Mouse (Mus musculus) limb, embryonic 15.5 days (tissue): ENCODE results near the gene Rbm38. TPM values are rescaled to one million over a fixed set of nuclear protein-coding genes. Genes with fewer than 3 reads are reported as not detected.
A peak's percentile ranks its signal among the peaks of the same experiment; 100 is the strongest.

Experiments used
- ATAC-seq: fragments of 200-750 bp; cut with Nextera tagmentation; 2 replicates; pipeline ENCODE4 v1.8.0; 2017; ENCODE audit warnings: low read depth, moderate TSS enrichment; ENCODE audit not compliant: insufficient number of reproducible peaks, low FRiP score, low TSS enrichment
- H3K27ac ChIP-seq: fragments of 300-500 bp; sonication (generic); 2 replicates; pipeline ENCODE4 v1.5.1; 2015; ENCODE audit warnings: moderate library complexity, mild to moderate bottlenecking, inconsistent platforms
- H3K27me3 ChIP-seq: fragments of 300-500 bp; sonication (generic); 2 replicates; pipeline ENCODE4 v1.6.1; 2015; ENCODE audit warnings: inconsistent platforms
- H3K36me3 ChIP-seq: fragments of 300-500 bp; sonication (generic); 2 replicates; pipeline ENCODE4 v1.6.1; 2015; ENCODE audit warnings: inconsistent platforms
- H3K4me1 ChIP-seq: fragments of 300-500 bp; sonication (generic); 2 replicates; pipeline ENCODE4 v1.6.1; 2015; ENCODE audit warnings: inconsistent platforms
- H3K4me2 ChIP-seq: fragments of 300-500 bp; sonication (generic); 2 replicates; pipeline ENCODE4 v1.6.1; 2015; ENCODE audit warnings: mild to moderate bottlenecking, inconsistent platforms
- H3K4me3 ChIP-seq: fragments of 300-500 bp; sonication (generic); 2 replicates; pipeline ENCODE4 v1.5.1; 2015; ENCODE audit warnings: mild to moderate bottlenecking, inconsistent platforms
- H3K9ac ChIP-seq: fragments of 300-500 bp; sonication (generic); 2 replicates; pipeline ENCODE4 v1.6.1; 2015; ENCODE audit warnings: inconsistent platforms
- H3K9me3 ChIP-seq: fragments of 300-500 bp; sonication (generic); 2 replicates; pipeline ENCODE4 v1.6.1; 2016; ENCODE audit warnings: inconsistent platforms
- WGBS: fragments of 180-500 bp; shearing (Covaris S2); methylation state at CpG from one replicate; pipeline ENCODE4 v1.1.7; 2015; 5-methylcytosine and 5-hydroxymethylcytosine counted together
- polyA plus RNA-seq: library from polyadenylated mRNA; unstranded; fragments of >200 nt; fragmentation: Nextera tagmentation; extraction: Ambion mirVana; gene quantifications from 2 replicates; pipeline ENCODE4 v1.2.1, GENCODE M21; 2015

Rbm38 gene
- polyA plus RNA-seq, 1 experiment from 2014 or later, result 21.9 TPM

DNA sequence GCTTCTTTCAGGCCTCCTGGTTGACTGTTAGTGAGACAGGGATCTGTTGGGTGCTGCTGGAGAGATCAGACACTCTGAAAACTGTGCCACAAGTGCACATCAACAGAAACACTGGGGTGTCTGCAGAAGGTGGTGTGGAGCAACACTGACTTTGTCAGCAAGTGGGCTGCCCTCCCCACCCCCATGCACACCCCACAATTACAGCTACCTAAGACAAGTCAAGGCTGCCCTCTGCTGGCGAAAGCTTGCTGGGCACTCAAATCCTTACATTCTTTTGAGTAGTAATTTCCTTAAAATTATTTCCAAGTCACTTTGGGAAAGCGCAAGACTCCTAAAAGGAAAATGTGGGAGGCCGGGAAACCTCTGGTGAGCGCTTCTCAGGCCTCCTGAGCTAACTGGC lies 24.1 kb upstream of the Rbm38 start:
- H3K4me1 ChIP-seq, result peaks cover 12% of the 10 kb centered on the region
- ATAC-seq, result no peak
- no peak overlapping the region for H3K4me2 ChIP-seq
- H3K27ac ChIP-seq, result no peak overlapping the region
- H3K9me3 ChIP-seq, result no peaks in the 10 kb centered on the region
- 12% methylated on average over 4 of the region's 4 CpGs for WGBS
- no peak overlapping the region for H3K9ac ChIP-seq
- no peaks in the 10 kb centered on the region for H3K27me3 ChIP-seq
- no peaks in the 10 kb centered on the region for H3K36me3 ChIP-seq
- no peak overlapping the region for H3K4me3 ChIP-seq

DNA sequence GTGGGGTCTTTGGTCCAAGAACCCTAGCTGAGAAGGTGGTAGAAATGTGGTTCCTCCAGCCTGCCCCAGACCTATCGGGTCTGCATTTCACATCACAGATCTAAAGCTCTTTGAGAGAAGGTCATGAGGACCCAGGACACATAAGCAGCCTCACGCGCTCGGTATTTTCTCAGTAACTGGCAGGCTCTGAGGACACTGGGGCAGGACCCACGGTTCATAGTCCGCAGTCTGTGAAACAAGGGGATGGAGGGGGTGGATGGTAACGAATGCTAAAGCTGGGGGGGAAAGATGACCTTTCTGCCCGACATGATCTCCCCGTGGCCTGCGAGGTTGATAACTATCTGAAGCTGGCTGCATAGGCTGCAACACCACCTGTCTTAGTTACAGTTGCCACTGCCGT lies 22.6 kb upstream of the Rbm38 start:
- Histone ChIP-seq H3K4me1 (peaks cover 22% of the 10 kb centered on the region), H3K4me2 (no peak overlapping the region), H3K36me3 (peaks cover 5% of the 10 kb centered on the region), H3K9me3 (no peaks in the 10 kb centered on the region), H3K27ac (no peak overlapping the region), H3K27me3 (no peaks in the 10 kb centered on the region), H3K4me3 (no peak overlapping the region), H3K9ac (no peak overlapping the region)
- WGBS, result 64% methylated on average over 11 of the region's 11 CpGs
- ATAC-seq, result no peak

DNA sequence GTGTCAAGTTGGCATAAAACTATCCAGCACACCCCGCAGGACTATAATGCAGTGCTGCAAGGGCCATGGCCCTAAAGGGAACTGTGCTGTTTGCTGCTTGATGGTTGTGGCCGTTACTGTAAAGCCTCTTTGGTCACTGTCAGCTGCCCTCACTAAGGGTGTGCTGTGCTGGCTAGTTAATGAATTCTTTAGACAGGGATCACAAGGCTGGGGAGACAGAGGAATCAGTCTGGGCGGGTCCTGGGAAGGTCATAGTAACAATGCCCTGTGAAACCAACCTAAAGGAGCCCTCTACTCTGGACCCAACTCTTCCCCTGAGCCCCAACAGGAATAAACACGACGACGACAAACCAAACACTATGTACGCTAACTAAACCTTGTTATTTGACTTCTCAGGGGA lies 21.8 kb upstream of the Rbm38 start:
- peaks cover 22% of the 10 kb centered on the region for H3K4me1 ChIP-seq
- no peaks in the 10 kb centered on the region for H3K9me3 ChIP-seq
- no peak overlapping the region for H3K4me3 ChIP-seq
- no peak for ATAC-seq
- no peaks in the 10 kb centered on the region for H3K27me3 ChIP-seq
- H3K27ac ChIP-seq, result no peak overlapping the region
- H3K4me2 ChIP-seq, result no peak overlapping the region
- no peak overlapping the region for H3K9ac ChIP-seq
- peaks cover 12% of the 10 kb centered on the region for H3K36me3 ChIP-seq
- WGBS, result 69% methylated on average over 7 of the region's 7 CpGs

DNA sequence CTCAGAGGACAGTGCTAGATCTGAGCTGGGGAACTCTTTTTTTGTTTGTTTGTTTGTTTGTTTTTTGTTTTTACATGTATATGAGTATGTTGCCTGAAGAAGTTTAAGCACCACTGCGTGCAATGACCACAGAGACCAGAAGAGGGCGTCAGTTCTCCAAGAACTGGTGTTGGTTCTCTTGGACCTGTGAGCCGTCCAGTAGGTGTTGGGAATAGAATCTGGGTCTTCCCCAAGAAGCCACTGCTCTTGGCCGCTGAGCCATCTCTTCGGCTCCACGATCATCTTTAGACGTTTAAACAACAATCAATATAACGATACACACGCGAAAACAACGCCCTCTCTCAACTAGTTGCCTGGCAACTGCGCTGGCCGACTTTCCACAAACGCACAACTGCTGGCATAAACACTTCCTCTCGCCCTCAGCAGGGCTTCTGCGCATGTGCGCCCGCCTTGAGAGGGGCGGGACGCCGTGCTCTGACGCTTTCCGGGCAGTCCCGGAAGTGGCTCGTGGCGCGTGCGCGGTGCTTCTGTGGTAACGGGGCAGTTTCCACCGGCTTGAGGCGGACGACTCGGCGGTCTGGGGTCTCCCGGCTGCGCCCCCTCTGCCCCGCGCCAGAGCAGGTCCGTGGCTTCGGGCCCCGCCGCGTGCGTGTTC lies 20.5 kb upstream of the Rbm38 start, which contains the start of gene Rae1:
TSS of gene Rae1 (plus strand) at position 488 of the 655 bp plus-strand sequence.
- H3K4me3 ChIP-seq, result peak within 1 kb of the TSS; percentile 96
- H3K4me1 ChIP-seq, result peaks cover 22% of the 10 kb centered on the region
- peak within 1 kb of the TSS; percentile 92 for H3K27ac ChIP-seq
- no peaks in the 10 kb centered on the region for H3K27me3 ChIP-seq
- ATAC-seq, result peak; percentile 94
- WGBS, result under 1% methylated on average over 44 of the region's 45 CpGs
- H3K9ac ChIP-seq, result peak within 1 kb of the TSS; percentile 96
- H3K4me2 ChIP-seq, result peak within 1 kb of the TSS; percentile 72
- peaks cover 25% of the 10 kb centered on the region for H3K36me3 ChIP-seq
- no peaks in the 10 kb centered on the region for H3K9me3 ChIP-seq

DNA sequence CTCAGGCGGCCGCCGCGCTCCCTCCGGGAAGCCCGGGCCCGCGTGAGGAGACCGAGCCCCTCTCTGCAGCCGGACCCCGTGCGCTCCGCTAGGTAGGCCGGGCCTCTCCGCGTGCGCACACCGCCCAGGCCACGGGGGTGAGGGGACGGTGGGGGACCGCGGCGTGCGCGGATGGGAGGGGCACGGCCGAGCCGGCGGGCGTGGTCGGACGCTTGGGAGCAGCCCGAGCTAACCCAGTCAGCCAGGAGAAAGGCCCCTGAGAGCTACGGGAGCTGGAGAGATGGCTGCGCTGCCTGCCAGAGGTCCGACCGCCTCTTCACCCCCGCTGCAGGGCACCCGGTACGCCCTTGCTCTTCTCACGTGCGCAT lies 20.0 kb upstream of the Rbm38 start:
- Histone ChIP-seq H3K9me3 (no peaks in the 10 kb centered on the region), H3K4me2 (peak overlapping the region; percentile 72), H3K27me3 (no peaks in the 10 kb centered on the region), H3K27ac (peak overlapping the region; percentile 92), H3K4me1 (peaks cover 22% of the 10 kb centered on the region), H3K9ac (peak overlapping the region; percentile 96), H3K4me3 (peak overlapping the region; percentile 96), H3K36me3 (peaks cover 30% of the 10 kb centered on the region)
- peak; percentile 86 for ATAC-seq
- under 1% methylated on average over 42 of the region's 42 CpGs for WGBS

DNA sequence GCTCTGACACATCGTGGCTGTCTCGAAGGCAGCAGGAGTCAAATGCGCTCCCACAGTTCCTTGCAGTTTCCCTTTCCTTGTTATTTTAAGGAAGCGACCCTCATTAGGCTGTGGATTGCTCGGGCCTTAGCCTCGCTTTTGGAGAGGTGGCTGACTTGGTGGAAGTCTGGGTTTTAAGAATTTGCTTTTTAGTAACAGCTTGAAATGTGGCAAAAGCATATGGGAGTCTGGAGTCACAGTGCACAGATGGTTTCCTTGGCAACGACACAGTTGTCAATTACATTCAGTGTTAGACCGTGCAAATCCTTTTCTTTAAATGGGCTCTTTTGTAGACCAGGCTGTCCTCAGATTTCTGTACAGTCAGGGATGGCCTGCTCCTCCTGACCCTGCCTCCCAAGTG lies 19.4 kb upstream of the Rbm38 start:
- H3K4me3 ChIP-seq, result peak overlapping the region; percentile 96
- peak overlapping the region; percentile 92; the same call in 1 of the 2 replicates for H3K27ac ChIP-seq
- peaks cover 33% of the 10 kb centered on the region for H3K36me3 ChIP-seq
- no peaks in the 10 kb centered on the region for H3K9me3 ChIP-seq
- peak overlapping the region; percentile 72 for H3K4me2 ChIP-seq
- H3K27me3 ChIP-seq, result no peaks in the 10 kb centered on the region
- H3K9ac ChIP-seq, result peak overlapping the region; percentile 96
- ATAC-seq, result no peak
- 19% methylated on average over 8 of the region's 8 CpGs for WGBS
- H3K4me1 ChIP-seq, result peaks cover 22% of the 10 kb centered on the region

DNA sequence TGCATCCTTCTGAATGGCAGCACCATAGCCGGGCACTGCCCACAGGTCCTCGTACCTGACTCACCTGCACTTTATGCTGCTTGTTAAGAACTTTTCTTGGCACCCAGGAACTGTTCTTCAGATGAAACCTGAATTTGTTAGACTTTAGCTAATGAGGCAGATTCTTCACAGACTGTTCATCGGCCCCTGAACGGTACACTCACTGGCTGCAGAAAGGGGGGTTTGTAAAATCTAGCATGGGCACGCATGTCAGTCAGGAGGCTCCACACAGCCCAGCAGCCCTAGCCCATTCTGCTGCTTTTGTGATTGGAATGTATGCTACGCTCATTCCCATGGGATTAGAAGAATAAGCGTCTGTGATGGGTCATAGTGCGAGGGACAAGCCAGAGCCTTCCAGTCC lies 16.6 kb upstream of the Rbm38 start:
- H3K36me3 ChIP-seq, result peaks cover 60% of the 10 kb centered on the region
- H3K4me2 ChIP-seq, result no peak overlapping the region
- H3K27ac ChIP-seq, result no peak overlapping the region
- H3K4me1 ChIP-seq, result peaks cover 16% of the 10 kb centered on the region
- WGBS, result 92% methylated on average over 8 of the region's 8 CpGs
- H3K4me3 ChIP-seq, result no peak overlapping the region
- ATAC-seq, result no peak
- no peaks in the 10 kb centered on the region for H3K9me3 ChIP-seq
- no peak overlapping the region for H3K9ac ChIP-seq
- no peaks in the 10 kb centered on the region for H3K27me3 ChIP-seq

DNA sequence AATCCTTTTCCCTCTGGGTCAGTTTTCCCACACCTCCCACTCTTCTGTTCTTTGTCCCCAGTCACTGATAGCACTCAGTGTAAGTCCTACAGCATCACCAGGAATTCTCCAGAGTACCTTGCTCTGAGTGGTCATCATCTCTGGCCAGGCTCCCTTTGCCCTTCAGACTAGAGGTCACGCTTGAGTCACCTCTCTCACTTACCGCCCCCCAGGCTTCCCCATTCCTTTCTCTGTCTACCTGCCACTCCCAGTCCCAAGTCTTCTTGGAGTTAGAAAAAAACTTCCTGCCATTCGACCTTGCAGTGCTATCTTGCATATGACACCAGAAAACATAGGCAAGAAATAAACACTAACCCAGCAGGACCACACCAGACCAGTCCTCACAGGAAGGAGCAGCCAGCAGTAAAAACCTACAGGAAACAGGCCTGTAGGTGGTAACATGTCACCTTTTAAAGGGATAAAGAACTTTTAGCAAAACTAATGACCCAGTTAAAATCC lies 10.0 kb upstream of the Rbm38 start:
- peaks cover 96% of the 10 kb centered on the region for H3K36me3 ChIP-seq
- WGBS, result 75% methylated on average over 3 of the region's 3 CpGs
- ATAC-seq, result no peak

DNA sequence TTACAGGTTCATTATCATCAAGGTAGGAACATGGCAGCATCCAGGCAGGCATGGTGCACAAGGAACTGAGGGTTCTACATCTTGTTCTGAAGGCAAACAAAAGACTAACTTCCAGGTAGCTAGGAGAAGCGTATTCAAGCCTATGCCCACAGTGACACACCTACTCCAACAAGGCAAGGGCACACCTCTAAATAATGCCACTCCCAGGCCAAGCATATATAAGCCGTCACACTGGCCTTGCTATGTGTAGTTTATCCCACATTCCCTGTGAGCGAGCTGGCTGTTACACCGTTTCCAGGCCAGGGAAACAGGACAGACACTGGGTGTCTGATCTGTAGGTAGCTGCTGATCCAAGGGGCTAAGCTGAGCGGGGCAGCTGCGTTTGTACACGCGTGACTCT lies 8.9 kb upstream of the Rbm38 start:
- Histone ChIP-seq H3K27me3 (no peaks in the 10 kb centered on the region), H3K4me3 (no peak overlapping the region), H3K36me3 (peaks cover 98% of the 10 kb centered on the region), H3K9me3 (no peaks in the 10 kb centered on the region), H3K4me2 (no peak overlapping the region), H3K9ac (no peak overlapping the region), H3K27ac (no peak overlapping the region), H3K4me1 (no peaks in the 10 kb centered on the region)
- no peak for ATAC-seq
- WGBS, result 96% methylated on average over 8 of the region's 8 CpGs

More for the DNA sequence above, 10.0 kb upstream of the Rbm38 start:
- Histone ChIP-seq H3K9me3 (no peaks in the 10 kb centered on the region), H3K9ac (no peak overlapping the region), H3K4me2 (no peak overlapping the region), H3K4me3 (no peak overlapping the region), H3K27me3 (no peaks in the 10 kb centered on the region), H3K4me1 (no peaks in the 10 kb centered on the region), H3K27ac (no peak overlapping the region)

DNA sequence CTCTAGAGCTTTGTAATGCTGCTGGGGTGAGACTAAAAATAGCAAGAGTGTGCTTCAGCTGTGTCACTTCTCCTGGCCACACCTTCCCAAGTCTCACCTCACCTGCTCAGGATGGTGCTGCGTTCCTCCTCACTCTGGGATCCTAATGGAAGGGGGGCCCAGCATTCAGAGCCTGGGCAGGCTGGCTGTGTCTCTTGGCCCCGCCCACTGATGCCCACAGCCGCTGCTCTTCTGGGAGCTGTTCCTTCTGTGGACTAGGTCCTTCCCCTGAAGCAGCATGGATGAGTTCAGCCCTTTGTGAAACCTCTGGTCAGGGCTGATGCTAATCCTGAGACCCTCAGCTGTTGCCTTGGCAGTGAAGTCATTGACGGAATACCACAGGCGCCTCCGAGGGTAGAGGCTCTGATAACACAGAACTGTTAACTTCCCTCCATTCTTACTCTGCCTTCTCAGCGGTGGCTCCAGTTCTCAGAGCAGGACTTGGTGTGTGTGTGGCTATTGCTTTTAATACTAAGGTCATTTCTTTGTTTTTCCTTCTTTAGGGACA lies 5.5 kb upstream of the Rbm38 start:
- Histone ChIP-seq H3K27ac (no peak overlapping the region), H3K27me3 (peaks cover 5% of the 10 kb centered on the region; the same call in 1 of the 2 replicates), H3K4me1 (peaks cover 7% of the 10 kb centered on the region), H3K9me3 (no peaks in the 10 kb centered on the region), H3K36me3 (peaks cover 64% of the 10 kb centered on the region), H3K4me3 (no peak overlapping the region), H3K9ac (no peak overlapping the region), H3K4me2 (no peak overlapping the region)
- WGBS, result 73% methylated on average over 7 of the region's 7 CpGs
- no peak for ATAC-seq

DNA sequence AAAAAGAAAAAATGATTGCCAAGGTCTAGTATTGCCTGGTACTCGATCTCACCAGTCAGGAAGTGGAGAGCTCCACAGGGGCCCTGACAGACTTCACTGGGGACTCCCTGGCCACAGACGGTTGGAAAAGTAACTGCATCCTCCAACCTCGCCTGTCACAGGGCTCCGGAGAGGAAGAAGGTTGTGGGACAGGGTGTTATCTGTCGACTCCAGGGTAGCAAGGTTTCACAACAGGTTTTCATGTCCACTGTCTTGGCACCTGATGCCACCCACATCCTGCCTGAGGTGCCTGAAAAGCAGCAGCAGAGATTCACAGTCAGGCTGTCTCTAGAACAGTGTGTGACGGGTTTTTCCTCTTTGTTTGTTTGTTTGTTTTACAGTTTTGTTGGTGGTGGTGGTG lies 2.4 kb upstream of the Rbm38 start:
- H3K27me3 ChIP-seq, result peaks cover 8% of the 10 kb centered on the region
- H3K9ac ChIP-seq, result no peak overlapping the region
- H3K9me3 ChIP-seq, result no peaks in the 10 kb centered on the region
- peaks cover 33% of the 10 kb centered on the region for H3K36me3 ChIP-seq
- H3K4me3 ChIP-seq, result no peak overlapping the region
- H3K4me1 ChIP-seq, result peaks cover 25% of the 10 kb centered on the region
- ATAC-seq, result no peak
- WGBS, result 35% methylated on average over 6 of the region's 6 CpGs
- H3K4me2 ChIP-seq, result no peak overlapping the region
- no peak overlapping the region for H3K27ac ChIP-seq

DNA sequence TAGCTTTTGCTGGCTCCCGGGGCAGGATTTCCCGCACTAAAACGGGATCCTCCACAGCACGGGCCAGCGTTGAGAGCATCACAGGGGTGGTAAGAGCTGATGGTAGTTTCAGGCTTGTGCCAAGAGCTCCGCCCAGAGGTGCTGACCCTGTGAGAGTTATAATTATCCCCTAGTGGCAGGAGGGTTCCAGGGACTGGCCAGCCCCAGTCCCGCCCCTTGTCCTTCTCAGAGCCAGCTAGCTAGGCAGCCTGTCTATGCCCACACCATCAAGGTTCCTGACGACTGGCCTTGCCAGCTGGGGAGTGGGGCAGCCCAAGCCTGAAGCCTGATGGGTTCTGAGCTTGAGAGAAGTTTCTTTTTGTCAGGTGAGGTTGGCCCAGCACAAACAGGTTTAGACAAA lies 1.7 kb upstream of the Rbm38 start:
- Histone ChIP-seq H3K4me3 (no peak overlapping the region), H3K4me2 (no peak overlapping the region), H3K27me3 (peaks cover 8% of the 10 kb centered on the region), H3K4me1 (peaks cover 31% of the 10 kb centered on the region), H3K36me3 (peaks cover 26% of the 10 kb centered on the region), H3K27ac (no peak overlapping the region), H3K9me3 (no peaks in the 10 kb centered on the region), H3K9ac (no peak overlapping the region)
- no peak; the same call in 1 of the 2 replicates for ATAC-seq
- WGBS, result 20% methylated on average over 8 of the region's 8 CpGs
